Mouse (Mus musculus) leukemia stem cell, adult 10-12 weeks (primary cell): ENCODE measurements around the gene Gpr173. TPM values are rescaled to one million over a fixed set of nuclear protein-coding genes. Genes with fewer than 3 reads are reported as not detected.

Experiments used
- polyA plus RNA-seq: library from polyadenylated mRNA; stranded (reverse); fragments of >175 nt; gene quantifications from 2 replicates; pipeline ENCODE4 v1.2.3, GENCODE M21; 2012; ENCODE audit warnings: low replicate concordance

Gpr173 gene
- polyA plus RNA-seq, result not detected in 2 replicates

DNA sequence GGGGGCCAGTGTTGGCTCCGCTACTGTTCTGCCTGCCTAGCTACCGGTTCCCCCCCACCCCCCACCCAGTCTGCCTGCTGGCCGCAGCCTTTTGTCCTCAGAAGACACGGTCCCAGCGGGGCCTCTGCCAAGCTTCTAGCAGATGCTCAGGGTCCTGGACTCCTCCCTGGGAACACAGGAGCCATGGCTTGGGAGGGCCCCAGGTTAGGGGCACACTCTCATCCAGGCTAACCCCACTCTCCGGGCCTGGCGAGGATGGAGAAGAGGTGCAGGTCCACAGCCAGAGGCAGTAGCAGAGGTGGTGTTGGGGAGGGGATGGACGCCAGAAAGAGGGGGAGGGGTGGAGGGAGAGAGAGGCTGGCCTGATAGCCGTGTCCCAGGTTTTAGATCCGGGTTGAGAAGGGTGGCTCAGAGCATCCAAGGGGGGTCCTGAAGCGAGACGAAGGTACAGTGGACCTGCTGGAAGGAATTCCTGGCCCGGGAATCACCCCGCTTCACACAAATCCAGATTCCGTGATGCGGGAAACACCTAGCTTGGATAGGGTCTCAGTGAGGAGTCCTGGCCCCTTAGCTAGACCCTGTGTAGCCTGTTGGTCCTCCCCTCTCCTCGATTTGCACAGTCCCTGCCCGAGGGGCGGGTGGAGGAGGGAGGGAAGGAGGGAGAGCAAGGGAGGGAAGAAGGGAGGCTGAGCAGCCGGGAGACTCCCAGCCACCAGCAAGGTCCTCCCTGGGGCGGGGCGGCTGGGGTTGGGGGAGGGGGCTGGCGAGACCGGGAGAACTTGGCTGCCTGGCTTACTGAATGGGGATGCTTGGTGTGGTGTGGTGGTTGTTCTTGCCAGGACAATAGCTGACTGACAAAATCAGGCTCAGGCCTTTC is at the start of gene Gpr173:
TSS of gene Gpr173 (minus strand) at position 308 of the 877 bp plus-strand sequence.

DNA sequence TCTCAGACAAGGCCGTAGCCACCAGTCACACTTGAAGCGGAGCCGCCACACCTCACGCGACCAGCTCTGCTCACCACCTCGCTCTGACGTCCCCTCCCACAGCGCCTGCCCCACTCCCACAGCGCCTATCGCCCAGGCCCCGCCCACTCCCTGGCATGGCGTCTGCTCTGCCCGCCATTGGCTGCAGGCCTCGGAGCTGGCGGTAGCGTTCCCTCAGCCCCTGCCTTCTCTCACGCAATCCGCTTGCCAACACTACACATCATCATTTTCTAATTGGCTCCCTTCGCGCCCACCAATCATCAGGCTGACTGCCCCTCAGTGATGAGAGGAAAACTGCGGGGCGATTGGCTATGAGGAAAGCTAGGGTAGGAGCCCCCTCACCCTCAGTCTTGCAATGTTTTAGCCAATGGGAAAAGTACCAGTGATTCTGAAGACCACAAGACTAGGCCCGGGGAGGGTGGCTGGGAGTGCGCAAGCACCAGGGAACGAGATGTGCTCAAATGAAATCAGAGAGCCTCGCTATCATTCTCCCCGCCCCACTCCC is 26.1 kb downstream of the Gpr173 start, which contains the start of gene Tspyl2:
TSS of gene Tspyl2 (minus strand) at position 68 of the 544 bp plus-strand sequence.

DNA sequence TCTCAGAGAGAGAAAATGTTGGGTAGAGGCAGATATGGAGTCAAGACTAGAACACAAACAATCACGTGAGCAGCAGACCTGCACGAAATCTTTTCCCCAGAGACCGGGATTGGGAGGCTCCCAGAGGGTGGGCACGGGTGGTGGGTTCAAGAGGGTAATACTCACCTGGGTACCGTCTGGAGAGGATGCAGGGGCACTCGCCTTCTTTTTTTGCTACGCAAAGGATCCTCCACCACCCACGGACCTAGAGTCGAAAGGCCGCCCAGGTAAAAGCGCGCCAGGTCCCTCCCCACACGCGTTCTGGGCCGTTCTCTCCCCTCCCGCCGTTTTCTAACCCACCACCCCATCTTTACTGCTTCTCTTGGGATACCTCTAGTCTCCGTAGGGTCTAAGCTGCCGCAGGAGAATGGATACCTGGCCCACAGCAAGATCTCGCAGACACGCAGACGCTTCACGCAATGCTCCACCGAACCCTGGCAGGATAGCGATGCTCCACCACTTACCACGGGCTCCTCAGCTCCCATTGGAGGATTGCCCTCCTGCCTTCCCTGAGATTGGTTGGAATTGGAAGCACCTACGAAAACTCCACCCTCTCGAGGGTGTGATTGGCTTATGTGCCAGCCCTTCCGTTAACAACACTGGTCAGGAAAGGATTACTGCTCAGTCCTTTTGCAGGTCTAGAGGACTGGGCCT is 41.4 kb downstream of the Gpr173 start, which contains the start of gene Kantr:
TSS of gene Kantr (minus strand) at position 500 of the 693 bp plus-strand sequence.

Other genes with a start within 250 kb of the Gpr173 start
- gene Iqsec2, start 224.4 kb downstream of the Gpr173 start, polyA plus RNA-seq, result 5.1 and 9.8 TPM in 2 replicates
- gene Kdm5c, start 135.7 kb downstream of the Gpr173 start, polyA plus RNA-seq, result 64.1 and 80.7 TPM in 2 replicates
- gene Kantr, start 41.2 kb downstream of the Gpr173 start, polyA plus RNA-seq, result 0.88 and 1.0 TPM in 2 replicates
- gene Tspyl2, start 26.3 kb downstream of the Gpr173 start, polyA plus RNA-seq, result 7.0 and 21.1 TPM in 2 replicates
- not detected in 2 replicates for gene Cldn34a, start 194.6 kb upstream of the Gpr173 start, polyA plus RNA-seq